Comparison of ENCODE assay signal across 9 mouse cellular contexts in genomic region chr14:30457897-30458296, GRCm38 (mm10). TPM values are rescaled to one million over a fixed set of nuclear protein-coding genes. Genes with fewer than 3 reads are reported as not detected.
DNase-seq lines count a peak whose midpoint lies in the region; ATAC-seq and TF ChIP-seq lines count a peak whose summit lies in the region.
"Had no signal": no experiment of that assay in that cellular context is flagged by ENCODE, and none has a peak within 500 bp of the region (broad histone marks: within the 10 kb centered on the region; RNA-seq: fewer than 3 reads in every experiment).

No protein-coding gene starts in this region.

- DNase-seq in lung, adult 18-20 months, result peak; percentile 37 to 41
- DNase-seq in lung, adult 2 months, result no peak
- peak; percentile 27 for DNase-seq in heart, adult 8-10 months (ENCODE audit: low spot score)
- DNase-seq in lung, postnatal 14 days, result peak; percentile 29
- peak; percentile 62 for DNase-seq in telencephalon, adult 2 months (ENCODE audit: low read depth, low spot score)
- no peak for DNase-seq in Muller cell, postnatal 12 days (ENCODE audit: inconsistent ontology term)
- DNase-seq: adrenal gland, adult 8-10 months; liver, embryonic 13.5 days had no signal

- no peak for TF ChIP-seq CTCF in lung, adult 2 months (IDR thresholded peaks at IDR 0.05; ENCODE audit: insufficient read depth, low read length)

- ATAC-seq in intestine, embryonic 16.5 days, result no peak

- 30% methylated on average over 2 of the region's 2 CpGs for WGBS in lung, adult 2 months
- 37% methylated on average over 2 of the region's 2 CpGs for WGBS in intestine, embryonic 16.5 days

- no peak for TF ChIP-seq POLR2A in lung, adult 2 months (IDR thresholded peaks at IDR 0.05; ENCODE audit: borderline replicate concordance, extremely low read depth, low read depth, low read length)

- H3K9me3 ChIP-seq in intestine, embryonic 16.5 days (ENCODE audit: control insufficient read depth, low read length), result no peaks in the 10 kb centered on the region
- H3K9me3 ChIP-seq: liver, embryonic 13.5 days had no signal

- no peak overlapping the region for H3K4me2 ChIP-seq in intestine, embryonic 16.5 days (ENCODE audit: low read depth, low read length)
- H3K4me2 ChIP-seq: liver, embryonic 13.5 days had no signal

- no peak overlapping the region for H3K9ac ChIP-seq in intestine, embryonic 16.5 days (ENCODE audit: low read depth, low read length)
- H3K9ac ChIP-seq: liver, embryonic 13.5 days had no signal

- H3K27me3 ChIP-seq in intestine, embryonic 16.5 days (replicated peaks; ENCODE audit: control insufficient read depth, insufficient read depth, low read length), result 0 out of 2 replicates have a peak, but pooled peaks cover 3% of the 10 kb centered on the region

- no peak overlapping the region for H3K27ac ChIP-seq in intestine, embryonic 16.5 days (ENCODE audit: low read length)
- H3K27ac ChIP-seq: liver, embryonic 13.5 days had no signal

- H3K4me3 ChIP-seq in lung, adult 2 months (replicated peaks; ENCODE audit: extremely low read depth, low read depth, low read length), result no peak overlapping the region
- no peak overlapping the region for H3K4me3 ChIP-seq in intestine, embryonic 16.5 days (ENCODE audit: low read length)
- H3K4me3 ChIP-seq: liver, embryonic 13.5 days had no signal

- H3K4me1 ChIP-seq in lung, adult 2 months (ENCODE audit: control insufficient read depth, insufficient read depth, low read length), result no peaks in the 10 kb centered on the region
- H3K4me1 ChIP-seq in intestine, embryonic 16.5 days (ENCODE audit: control insufficient read depth, insufficient read depth, low read length), result 0 out of 2 replicates have a peak, but pooled peaks cover 2% of the 10 kb centered on the region
- H3K4me1 ChIP-seq: liver, embryonic 13.5 days had no signal

- H3K36me3 ChIP-seq in intestine, embryonic 16.5 days (ENCODE audit: control insufficient read depth, insufficient read depth, low read length), result no peaks in the 10 kb centered on the region
- H3K36me3 ChIP-seq: liver, embryonic 13.5 days had no signal

RNA-seq across cellular contexts. Expression of gene Dcp1a, which starts 21.4 kb away (rescaled TPM):
- polyA plus RNA-seq in lung, adult 2 months (2012; rRNA removed), result 31.1 and 36.5 TPM in 2 replicates
- total RNA-seq in heart, adult 8-10 months (2022), result 10 to 100 TPM in 2 of 4 experiments, 1 to 10 TPM in 2; 9.0 to 11.3 (median 10.5) TPM
- 17.7 and 18.6 TPM in 2 replicates for polyA plus RNA-seq in intestine, embryonic 16.5 days (2015; fragmentation: Nextera tagmentation; extraction: Ambion mirVana)

RNA-seq across cellular contexts. Expression of gene Cacna1d, which starts 33.4 kb away (rescaled TPM):
- polyA plus RNA-seq in lung, adult 2 months (2012; rRNA removed), result 20.7 and 26.2 TPM in 2 replicates
- 1 to 10 TPM; 1.9 to 2.8 (median 2.4) TPM for total RNA-seq in heart, adult 8-10 months (2022)
- polyA plus RNA-seq in intestine, embryonic 16.5 days (2015; fragmentation: Nextera tagmentation; extraction: Ambion mirVana), result 2.0 and 2.6 TPM in 2 replicates

Comparison
In these comparisons a context has a peak if more than half of its experiments do, and no peak if none do; other contexts are left out.
1. DNase-seq: peak in lung, adult 18-20 months (2 of 2), heart, adult 8-10 months (single experiment), lung, postnatal 14 days (single experiment) and telencephalon, adult 2 months (single experiment); none in lung, adult 2 months (single experiment) and Muller cell, postnatal 12 days (single experiment).